Mouse (Mus musculus): ENCODE measurements around the gene Atf2.

The Atf2 gene

GRCm38 (mm10) chr2:73775683-73776310 lies 116.6 kb downstream of the Atf2 start:
- no peak for DNase-seq (ENCODE audit: low spot score)

GRCm38 (mm10) chr2:73774786-73775682 lies 117.4 kb downstream of the Atf2 start, which contains the start of gene Chn1:
TSS of gene Chn1 (minus strand) at chr2:73775346.
- DNase-seq (ENCODE audit: low spot score), result peak; percentile 18

GRCm38 (mm10) chr2:73772945-73773344 lies 119.5 kb downstream of the Atf2 start:
- no peak for DNase-seq (ENCODE audit: low spot score)

GRCm38 (mm10) chr2:73768669-73769068 lies 123.8 kb downstream of the Atf2 start:
- no peak for DNase-seq (ENCODE audit: low spot score)
